ENCODE assay signal across 8 mouse cellular contexts in the genomic region with DNA sequence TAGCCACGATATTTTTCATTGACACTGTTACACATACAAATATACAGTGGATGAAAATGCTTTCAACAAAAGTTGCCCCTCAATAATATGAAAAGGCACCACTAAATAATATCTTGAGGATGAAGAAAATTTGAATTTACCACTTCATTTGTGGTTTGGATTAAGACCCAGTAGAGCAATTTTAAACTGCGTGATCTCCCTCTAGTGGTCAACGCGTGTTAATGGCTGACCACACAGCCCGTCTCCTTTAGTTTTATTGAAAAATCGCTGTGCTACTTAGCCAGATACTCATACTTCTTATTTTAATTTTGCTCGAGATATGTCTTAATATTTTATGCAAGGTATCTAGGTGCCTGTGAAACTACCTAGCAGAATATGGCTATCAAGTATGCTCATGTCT.
DNase-seq lines count a peak whose midpoint lies in the region; ATAC-seq and TF ChIP-seq lines count a peak whose summit lies in the region.
"Had no signal": no experiment of that assay in that cellular context is flagged by ENCODE, and none has a peak within 500 bp of the region (broad histone marks: within the 10 kb centered on the region; RNA-seq: fewer than 3 reads in every experiment).

No protein-coding gene starts in this region.

- H3K4me3 ChIP-seq in hindbrain, embryonic 14.5 days (replicated peaks; ENCODE audit: low read length), result no peak overlapping the region
- H3K4me3 ChIP-seq in hindbrain, embryonic 12.5 days, result no peak overlapping the region
- H3K4me3 ChIP-seq in E14TG2a.4 (replicated peaks; ENCODE audit: low read length), result no peak overlapping the region
- H3K4me3 ChIP-seq: megakaryocyte, embryonic 14.5 days had no signal

- 20% methylated on average over 7 of the region's 7 CpGs for WGBS in hindbrain, embryonic 14.5 days
- WGBS in hindbrain, embryonic 12.5 days, result 23% methylated on average over 7 of the region's 7 CpGs

- DNase-seq in hindbrain, embryonic 14.5 days (ENCODE audit: low spot score), result peak; percentile 85
- peak; percentile 64 for DNase-seq in 3T3-L1 (ENCODE audit: low read depth, low spot score)
- DNase-seq in fibroblast of lung, adult 2 months (ENCODE audit: low read depth), result peak; percentile 1
- DNase-seq in T-cell, adult 2 months (ENCODE audit: low spot score), result no peak

- no peak overlapping the region for H3K27ac ChIP-seq in hindbrain, embryonic 14.5 days
- H3K27ac ChIP-seq in hindbrain, embryonic 12.5 days, result no peak overlapping the region

- H3K27me3 ChIP-seq in hindbrain, embryonic 14.5 days (ENCODE audit: control insufficient read depth, insufficient read depth, low read length), result no peaks in the 10 kb centered on the region
- no peaks in the 10 kb centered on the region for H3K27me3 ChIP-seq in hindbrain, embryonic 12.5 days
- H3K27me3 ChIP-seq in E14TG2a.4 (ENCODE audit: insufficient read depth, low read length), result no peaks in the 10 kb centered on the region
- H3K27me3 ChIP-seq: megakaryocyte, embryonic 14.5 days had no signal

- no peak overlapping the region for H3K4me2 ChIP-seq in hindbrain, embryonic 14.5 days (replicated peaks)
- no peak overlapping the region for H3K4me2 ChIP-seq in hindbrain, embryonic 12.5 days (replicated peaks)

- no peaks in the 10 kb centered on the region for H3K9me3 ChIP-seq in hindbrain, embryonic 14.5 days (ENCODE audit: control insufficient read depth, low read length)
- H3K9me3 ChIP-seq in hindbrain, embryonic 12.5 days (replicated peaks), result no peaks in the 10 kb centered on the region
- no peaks in the 10 kb centered on the region for H3K9me3 ChIP-seq in E14TG2a.4 (ENCODE audit: low read length)
- H3K9me3 ChIP-seq: megakaryocyte, embryonic 14.5 days had no signal

- peak; percentile 89 for TF ChIP-seq CTCF in E14TG2a.4 (conservative IDR thresholded peaks at IDR 0.05; ENCODE audit: low read length)

- H3K4me1 ChIP-seq in hindbrain, embryonic 14.5 days (replicated peaks; ENCODE audit: control insufficient read depth, insufficient read depth, low read length), result no peaks in the 10 kb centered on the region
- no peaks in the 10 kb centered on the region for H3K4me1 ChIP-seq in hindbrain, embryonic 12.5 days
- no peaks in the 10 kb centered on the region for H3K4me1 ChIP-seq in E14TG2a.4 (replicated peaks; ENCODE audit: low read depth, low read length)
- H3K4me1 ChIP-seq: megakaryocyte, embryonic 14.5 days had no signal

- ATAC-seq in hindbrain, embryonic 14.5 days (ENCODE audit: low FRiP score), result no peak
- no peak for ATAC-seq in hindbrain, embryonic 12.5 days (ENCODE audit: low FRiP score)
- ATAC-seq in inflammation-experienced regulatory T-cells, adult 6 months, result no peak

- peaks cover 7% of the 10 kb centered on the region; the same call in 1 of the 2 replicates for H3K36me3 ChIP-seq in hindbrain, embryonic 14.5 days (replicated peaks; ENCODE audit: control insufficient read depth, insufficient read depth)
- no peaks in the 10 kb centered on the region for H3K36me3 ChIP-seq in hindbrain, embryonic 12.5 days
- H3K36me3 ChIP-seq in E14TG2a.4 (ENCODE audit: insufficient read depth, low read length), result no peaks in the 10 kb centered on the region

- H3K9ac ChIP-seq in hindbrain, embryonic 14.5 days, result no peak overlapping the region
- H3K9ac ChIP-seq in hindbrain, embryonic 12.5 days, result no peak overlapping the region
